Mouse (Mus musculus): ENCODE measurements at regions not wholly inside any gene's neighbourhood (a gene's known extent, or its start where the extent isn't known, plus 50 kb on each side); places are given as distances from the start of the nearest gene placed in this dataset.

DNA sequence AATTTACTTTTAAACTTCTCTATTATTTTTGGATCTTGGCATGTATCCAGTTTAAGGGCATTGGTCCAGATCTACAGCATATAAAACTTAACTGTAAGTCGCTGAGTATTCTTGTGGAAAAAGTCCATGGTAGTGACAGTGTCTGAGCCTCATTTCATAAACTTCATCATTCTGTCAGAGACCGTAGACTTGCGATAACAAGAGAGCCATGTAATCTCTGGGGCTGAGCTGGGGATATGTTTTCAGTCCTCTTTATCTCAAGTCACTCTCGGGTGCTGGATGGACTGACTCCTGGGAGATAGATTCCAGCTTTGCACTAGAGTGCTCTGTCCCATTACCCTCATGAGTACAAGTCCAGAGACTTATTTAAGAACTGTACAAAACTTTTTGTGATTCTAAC lies 362.0 kb downstream of the Fat4 start:
- no peak for DNase-seq (ENCODE audit: low spot score)

GRCm38 (mm10) chr3:39249224-39249892 lies 362.6 kb downstream of the Fat4 start:
- no peak for DNase-seq (ENCODE audit: low spot score)

- no peak for DNase-seq (ENCODE audit: low spot score)
Measured at GRCm38 (mm10) chr3:39253076-39253475, 366.3 kb downstream of the Fat4 start.

GRCm38 (mm10) chr3:39264671-39265430 lies 378.1 kb downstream of the Fat4 start:
- no peak for DNase-seq (ENCODE audit: low spot score)

DNA sequence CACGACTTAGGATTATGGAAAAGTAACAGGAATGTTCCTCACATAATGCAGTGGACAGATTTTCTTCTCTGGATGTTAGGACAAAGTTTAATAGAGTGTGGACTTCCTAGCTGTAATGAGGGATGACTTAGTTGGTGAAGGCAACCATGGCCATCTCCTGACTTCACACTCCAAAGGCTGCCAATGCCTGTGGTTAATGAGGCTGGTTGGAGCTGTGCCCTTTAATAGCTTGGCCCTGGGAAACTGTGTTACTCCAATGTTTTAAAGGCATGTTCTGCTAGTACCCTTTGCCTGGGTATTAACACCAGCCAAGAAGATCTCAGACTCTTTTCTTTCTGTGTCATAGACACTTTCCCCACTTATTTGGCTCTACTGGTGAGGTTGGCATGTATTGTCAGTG lies 378.9 kb downstream of the Fat4 start:
- no peak for DNase-seq (ENCODE audit: low spot score)

GRCm38 (mm10) chr3:39269388-39269787 lies 382.6 kb downstream of the Fat4 start:
- no peak for DNase-seq (ENCODE audit: low spot score)

- DNase-seq (ENCODE audit: low spot score) = no peak
Measured at GRCm38 (mm10) chr3:39272616-39273015, 385.9 kb downstream of the Fat4 start.

DNA sequence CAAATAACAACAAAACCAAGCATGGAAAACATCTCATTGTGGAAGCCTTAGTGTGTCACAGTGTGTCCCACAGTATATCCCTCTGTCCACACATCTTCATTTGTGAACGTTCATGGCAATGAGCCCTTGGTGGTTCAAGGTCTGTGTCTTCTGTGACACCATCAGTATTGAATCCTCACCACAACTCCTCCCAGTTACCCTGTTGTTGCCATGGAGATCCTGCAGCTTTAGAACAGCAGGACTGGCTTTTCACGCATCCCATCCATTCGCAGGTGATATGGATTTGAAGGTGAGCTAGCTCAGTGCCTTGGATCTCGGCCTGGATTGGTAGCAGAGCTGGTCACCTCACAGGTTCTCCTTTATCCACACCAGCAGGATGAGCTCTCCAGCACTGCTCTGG lies 390.2 kb downstream of the Fat4 start:
- no peak for DNase-seq (ENCODE audit: low spot score)

DNA sequence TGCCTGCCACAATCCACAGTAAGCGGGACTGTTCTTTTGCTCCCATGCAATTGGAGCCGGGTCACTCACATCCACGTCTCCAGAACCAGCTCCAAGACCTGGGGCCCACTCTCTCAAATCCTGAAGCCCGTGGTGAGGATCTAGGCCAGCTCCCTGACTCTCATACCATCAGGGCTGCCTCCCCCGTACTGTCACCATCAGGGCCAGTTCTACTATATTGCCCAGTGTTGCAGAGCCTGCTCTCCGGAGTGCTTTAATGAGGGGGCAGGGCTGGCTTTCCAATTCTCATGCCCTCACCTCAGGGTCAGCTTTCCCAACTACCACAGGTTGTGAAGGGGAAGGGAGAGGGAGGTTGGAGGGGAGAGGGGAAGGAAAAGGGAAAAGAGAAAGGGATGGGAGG lies 390.6 kb downstream of the Fat4 start:
- DNase-seq (ENCODE audit: low spot score) = no peak

DNA sequence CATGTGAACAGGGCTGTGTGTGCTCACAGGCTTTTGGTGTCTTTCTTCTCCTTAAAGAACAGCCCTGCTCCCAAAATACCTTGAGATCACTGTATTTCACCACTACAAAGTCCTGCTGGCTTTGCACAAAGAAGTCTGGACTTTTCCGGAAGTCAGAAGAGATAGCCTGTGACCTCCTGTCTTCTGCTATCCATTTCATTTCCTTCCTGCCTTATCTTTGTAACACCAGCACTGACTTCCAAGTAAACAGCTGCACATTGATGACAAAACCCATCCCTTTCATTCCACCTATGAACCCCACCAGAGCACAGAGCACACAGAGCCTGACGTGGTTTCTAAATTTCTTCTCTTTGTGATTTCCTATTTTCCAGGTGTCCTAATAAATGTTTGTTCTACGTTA lies 408.5 kb downstream of the Fat4 start:
- no peak for DNase-seq (ENCODE audit: low spot score)

DNA sequence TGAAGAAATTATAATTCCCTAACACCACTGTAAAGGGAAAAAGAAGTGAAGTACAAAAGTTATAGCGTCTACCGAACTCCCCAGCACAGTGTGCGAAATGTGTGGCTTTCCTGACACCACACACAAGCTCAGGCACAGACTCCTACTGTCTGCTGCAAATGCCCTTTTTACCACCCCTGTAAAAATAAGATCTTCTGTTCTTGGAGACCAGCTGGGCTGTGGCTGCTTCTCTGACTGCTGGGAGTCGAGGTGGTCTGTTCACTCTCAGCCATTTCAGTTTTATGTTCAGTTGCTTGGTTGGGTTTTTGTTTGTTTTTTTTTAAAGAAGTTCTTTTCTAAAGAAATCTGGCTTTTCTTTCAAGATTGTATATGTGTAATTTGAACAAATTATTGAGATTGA lies 409.5 kb downstream of the Fat4 start:
- no peak for DNase-seq (ENCODE audit: low spot score)

GRCm38 (mm10) chr3:39309487-39309886 lies 422.7 kb downstream of the Fat4 start:
- no peak for DNase-seq (ENCODE audit: low spot score)

GRCm38 (mm10) chr3:39313563-39313962 lies 426.8 kb downstream of the Fat4 start:
- no peak for DNase-seq (ENCODE audit: low spot score)

DNA sequence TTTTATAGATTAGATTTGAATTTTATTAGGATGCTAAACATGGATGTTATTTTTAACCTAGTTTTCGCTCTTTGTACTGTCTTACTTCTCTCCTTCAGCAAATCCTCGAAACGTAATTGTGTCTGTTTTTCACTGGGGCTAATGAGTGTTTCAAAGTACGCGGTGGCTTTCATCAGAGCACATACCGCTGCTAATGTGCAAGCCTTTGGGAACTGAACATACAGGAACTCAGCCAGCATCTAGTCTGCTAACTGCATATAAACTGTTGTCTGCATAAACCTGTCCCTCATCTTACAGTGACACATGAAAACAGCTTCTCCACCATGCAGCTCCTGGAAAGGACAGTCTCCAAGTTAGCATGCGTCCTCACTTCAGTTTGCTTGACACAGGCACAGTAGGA lies 434.1 kb downstream of the Fat4 start:
- DNase-seq (ENCODE audit: low spot score) = no peak

DNA sequence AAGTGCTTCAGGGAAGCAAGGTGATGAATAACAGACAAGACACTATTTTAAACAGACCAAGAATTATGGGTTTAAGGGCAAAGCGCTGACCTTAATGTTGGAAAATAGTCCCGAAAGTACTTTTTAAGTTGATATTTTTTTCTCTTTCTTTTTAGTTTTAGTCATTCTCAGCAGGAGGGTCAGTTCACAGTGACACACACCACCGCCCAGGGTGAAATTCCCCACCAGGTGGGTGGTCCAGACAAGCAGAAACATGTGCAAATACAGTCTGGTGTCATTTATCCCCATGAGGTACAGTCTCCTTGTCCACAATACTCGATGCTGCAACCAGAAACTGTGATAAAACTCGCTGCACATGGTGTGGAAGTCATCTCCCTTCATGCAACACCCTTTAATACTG lies 435.5 kb downstream of the Fat4 start:
- no peak for DNase-seq (ENCODE audit: low spot score)

GRCm38 (mm10) chr3:39335612-39336230 lies 449.0 kb downstream of the Fat4 start:
- DNase-seq (ENCODE audit: low spot score) = no peak

- DNase-seq (ENCODE audit: low spot score) = no peak
Measured at GRCm38 (mm10) chr3:39341161-39341687, 454.5 kb downstream of the Fat4 start.

DNA sequence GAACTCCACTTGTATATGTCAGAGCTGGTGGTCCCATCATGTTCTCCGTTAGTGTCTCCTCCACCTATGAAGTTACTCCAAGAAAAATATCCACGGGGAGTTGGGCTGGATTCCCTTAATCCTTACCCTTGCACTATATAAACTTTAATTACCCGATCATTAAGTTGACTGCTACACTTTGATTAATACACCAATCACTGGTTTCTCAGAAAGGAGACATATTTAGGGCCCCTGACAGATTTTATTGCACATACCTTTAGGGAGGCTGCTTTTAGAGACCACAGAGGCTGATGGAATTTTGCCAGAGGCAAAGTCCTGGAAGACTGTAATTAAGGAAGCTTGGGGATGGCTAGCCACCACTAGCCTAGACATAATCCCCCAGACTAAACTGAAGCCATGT lies 457.3 kb downstream of the Fat4 start:
- no peak for DNase-seq (ENCODE audit: low spot score)

GRCm38 (mm10) chr3:39347578-39347977 lies 460.8 kb downstream of the Fat4 start:
- no peak for DNase-seq (ENCODE audit: low spot score)

GRCm38 (mm10) chr3:39357012-39357411 lies 470.3 kb downstream of the Fat4 start:
- DNase-seq (ENCODE audit: low spot score) = no peak

DNA sequence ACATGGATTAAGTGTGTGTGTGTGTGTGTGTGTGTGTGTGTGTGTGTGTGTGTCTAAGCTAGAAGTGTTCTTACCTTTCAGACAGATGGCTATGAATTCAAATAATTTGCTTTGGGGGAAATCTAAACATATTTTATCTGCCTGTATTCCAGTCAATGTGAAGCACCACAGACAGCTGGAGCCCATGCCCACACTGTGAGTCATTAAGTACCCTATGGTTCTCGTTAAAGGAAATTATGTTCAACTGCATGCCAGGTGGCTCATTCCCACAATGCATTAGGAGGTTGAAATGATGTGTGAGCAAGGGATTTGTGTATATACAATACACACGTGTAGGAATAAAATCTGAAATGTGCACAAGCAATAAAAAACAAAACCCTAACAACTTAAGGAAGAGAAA lies 473.5 kb downstream of the Fat4 start:
- DNase-seq (ENCODE audit: low spot score) = no peak

GRCm38 (mm10) chr3:39370926-39371325 lies 484.2 kb downstream of the Fat4 start:
- no peak for DNase-seq (ENCODE audit: low spot score)

GRCm38 (mm10) chr3:39372426-39372950 lies 485.7 kb downstream of the Fat4 start:
- no peak for DNase-seq (ENCODE audit: low spot score)

Data from c-Kit-positive CD71-positive TER-119-positive erythroid progenitor cells, embryonic 14.5 days (primary cell).